Mouse (Mus musculus) midbrain, postnatal 0 days (tissue): ENCODE measurements around the gene Tmem45b. TPM values are rescaled to one million over a fixed set of nuclear protein-coding genes. Genes with fewer than 3 reads are reported as not detected.

Source experiments
- ATAC-seq: fragments of 200-750 bp; cut with Nextera tagmentation; 2 replicates; pipeline ENCODE4 v1.8.0; 2017; ENCODE audit warnings: moderate number of reproducible peaks, mild to moderate bottlenecking, moderate TSS enrichment, moderate library complexity; ENCODE audit not compliant: low FRiP score
- DNase-seq: peaks from one replicate; pipeline ENCODE4 v3.0.0-alpha.2; 2015; ENCODE audit warnings: low spot score
- H3K27ac ChIP-seq: fragments of 300-500 bp; sonication (generic); 2 replicates; pipeline ENCODE4 v1.5.1; 2014; ENCODE audit warnings: low read depth, mild to moderate bottlenecking, low read length, mixed read lengths
- H3K27me3 ChIP-seq: fragments of 300-500 bp; sonication (generic); 2 replicates; pipeline ENCODE4 v1.6.1; 2014; ENCODE audit warnings: low read length, control low read depth, mixed read lengths; ENCODE audit not compliant: insufficient read depth
- H3K36me3 ChIP-seq: fragments of 300-500 bp; sonication (generic); 2 replicates; pipeline ENCODE4 v1.6.1; 2014; ENCODE audit warnings: low read length, control low read depth, mixed read lengths; ENCODE audit not compliant: insufficient read depth
- H3K4me1 ChIP-seq: fragments of 300-500 bp; sonication (generic); 2 replicates; pipeline ENCODE4 v1.6.1; 2014; ENCODE audit warnings: mild to moderate bottlenecking, control low read depth, antibody characterized with exemption, low read length, mixed read lengths; ENCODE audit not compliant: insufficient read depth
- H3K4me2 ChIP-seq: fragments of 300-500 bp; sonication (generic); 2 replicates; pipeline ENCODE4 v1.6.1; 2014; ENCODE audit warnings: low read depth, mild to moderate bottlenecking, low read length, mixed read lengths; ENCODE audit not compliant: poor library complexity, severe bottlenecking
- H3K4me3 ChIP-seq: fragments of 300-500 bp; sonication (generic); 2 replicates; pipeline ENCODE4 v1.5.1; 2014; ENCODE audit warnings: low read depth, mild to moderate bottlenecking, low read length, moderate library complexity
- H3K9ac ChIP-seq: fragments of 300-500 bp; sonication (generic); replicated peaks from 2 replicates; pipeline ENCODE4 v1.6.1; 2014; ENCODE audit warnings: mild to moderate bottlenecking, low read length, moderate library complexity, mixed read lengths; ENCODE audit not compliant: poor library complexity, severe bottlenecking
- H3K9me3 ChIP-seq: fragments of 300-500 bp; sonication (generic); 2 replicates; pipeline ENCODE4 v1.6.1; 2016; ENCODE audit warnings: low read length, control low read depth
- CTCF ChIP-seq: IDR thresholded peaks from 2 replicates; pipeline ENCODE4 v1.5.1; 2016; ENCODE audit warnings: antibody characterized with exemption, mild to moderate bottlenecking
- WGBS: fragments of 180-500 bp; shearing (Covaris S2); extraction: QIAGEN DNeasy Blood & Tissue Kit; methylation state at CpG from one replicate; pipeline ENCODE4 v1.1.7; 2014; 5-methylcytosine and 5-hydroxymethylcytosine counted together
- polyA plus RNA-seq: library from polyadenylated mRNA; unstranded; fragments of >200 nt; fragmentation: Nextera tagmentation; extraction: Ambion mirVana; gene quantifications from 2 replicates; pipeline ENCODE4 v1.2.1, GENCODE M21; 2015
- total RNA-seq: library from RNA; depleted of rRNA; stranded (reverse); fragments of >200 nt; gene quantifications from 2 replicates; pipeline ENCODE4 v1.2.3, GENCODE M21; 2014

The Tmem45b gene
- total and polyA plus RNA-seq, 2 experiments from 2014 or later: 0.43 TPM; not detected in 1

GRCm38 (mm10) chr9:31437861-31438260 lies 26.4 kb downstream of the Tmem45b start:
- H3K36me3 ChIP-seq: no peaks in the 10 kb centered on the region
- no peaks in the 10 kb centered on the region for H3K9me3 ChIP-seq
- H3K27me3 ChIP-seq: no peaks in the 10 kb centered on the region
- no peak overlapping the region for H3K9ac ChIP-seq
- H3K4me1 ChIP-seq: no peaks in the 10 kb centered on the region
- ATAC-seq: no peak
- 82% methylated on average over 7 of the region's 7 CpGs for WGBS
- no peak for TF ChIP-seq CTCF
- H3K4me2 ChIP-seq: no peak overlapping the region
- no peak for DNase-seq
- H3K27ac ChIP-seq: no peak overlapping the region
- H3K4me3 ChIP-seq: no peak overlapping the region

DNA sequence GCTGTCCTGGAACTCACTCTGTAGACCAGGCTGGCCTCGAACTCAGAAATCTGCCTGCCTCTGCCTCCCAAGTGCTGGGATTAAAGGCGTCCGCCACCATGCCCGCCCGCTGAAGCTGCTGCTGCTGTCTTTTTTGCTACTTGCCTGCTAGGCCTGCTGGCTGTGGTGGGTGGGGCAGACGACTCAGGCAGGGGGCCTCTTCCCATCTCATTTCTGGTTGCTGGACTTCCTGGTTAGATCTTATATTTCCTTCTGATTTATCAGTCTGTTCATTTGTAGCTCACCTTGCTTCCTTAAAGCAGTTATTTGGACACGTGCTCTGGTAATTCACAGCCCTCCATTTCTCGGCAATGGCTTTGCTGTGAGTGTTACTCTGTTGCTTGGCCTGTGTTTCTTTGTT lies 28.8 kb downstream of the Tmem45b start:
- H3K4me1 ChIP-seq: no peaks in the 10 kb centered on the region
- 87% methylated on average over 8 of the region's 8 CpGs for WGBS
- no peak overlapping the region for H3K27ac ChIP-seq
- no peaks in the 10 kb centered on the region for H3K9me3 ChIP-seq
- TF ChIP-seq CTCF: no peak
- H3K4me3 ChIP-seq: no peak overlapping the region
- ATAC-seq (no peak), DNase-seq (no peak)
- H3K27me3 ChIP-seq: no peaks in the 10 kb centered on the region
- no peak overlapping the region for H3K9ac ChIP-seq
- H3K4me2 ChIP-seq: no peak overlapping the region
- H3K36me3 ChIP-seq: no peaks in the 10 kb centered on the region

DNA sequence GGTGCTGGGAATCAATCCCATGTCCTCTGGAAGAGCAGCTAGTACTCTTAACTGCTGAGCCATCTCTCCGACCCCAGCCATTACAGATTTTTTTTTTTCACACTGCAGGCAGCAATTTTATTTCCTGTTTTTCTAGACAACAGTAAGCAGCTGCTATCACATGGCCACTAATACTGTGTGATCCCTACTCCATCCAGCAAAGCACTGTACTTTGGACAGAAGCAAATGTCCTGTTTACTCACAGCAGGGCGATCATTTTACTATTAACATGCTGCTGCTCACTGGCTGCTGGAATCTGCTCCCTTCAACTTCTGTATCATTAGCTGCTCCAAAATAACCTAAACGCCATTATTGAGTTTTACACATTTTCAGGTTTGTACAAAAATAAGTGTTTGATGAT lies 30.8 kb downstream of the Tmem45b start:
- DNase-seq (no peak), ATAC-seq (no peak)
- Histone ChIP-seq H3K9ac (no peak overlapping the region), H3K27me3 (no peaks in the 10 kb centered on the region), H3K4me1 (no peaks in the 10 kb centered on the region), H3K36me3 (no peaks in the 10 kb centered on the region), H3K4me3 (no peak overlapping the region), H3K9me3 (no peaks in the 10 kb centered on the region), H3K4me2 (no peak overlapping the region), H3K27ac (no peak overlapping the region)
- TF ChIP-seq CTCF: no peak
- WGBS: 90% methylated on average over 3 of the region's 3 CpGs

- Histone ChIP-seq H3K9ac (no peak overlapping the region), H3K9me3 (no peaks in the 10 kb centered on the region), H3K27me3 (no peaks in the 10 kb centered on the region), H3K4me1 (no peaks in the 10 kb centered on the region), H3K4me2 (no peak overlapping the region), H3K4me3 (no peak overlapping the region), H3K36me3 (no peaks in the 10 kb centered on the region), H3K27ac (no peak overlapping the region)
- WGBS: 86% methylated on average over 7 of the region's 7 CpGs
- TF ChIP-seq CTCF: no peak
- no peak for DNase-seq
- no peak for ATAC-seq
Measured at GRCm38 (mm10) chr9:31432336-31432975, 31.8 kb downstream of the Tmem45b start.

GRCm38 (mm10) chr9:31431751-31432150 lies 32.5 kb downstream of the Tmem45b start:
- DNase-seq (no peak), ATAC-seq (no peak)
- Histone ChIP-seq H3K4me1 (no peaks in the 10 kb centered on the region), H3K27ac (no peak overlapping the region), H3K9me3 (no peaks in the 10 kb centered on the region), H3K27me3 (no peaks in the 10 kb centered on the region), H3K4me2 (no peak overlapping the region), H3K9ac (no peak overlapping the region), H3K4me3 (no peak overlapping the region), H3K36me3 (no peaks in the 10 kb centered on the region)
- TF ChIP-seq CTCF: no peak
- 88% methylated on average over 5 of the region's 5 CpGs for WGBS

- H3K27ac ChIP-seq: no peak overlapping the region
- no peak overlapping the region for H3K9ac ChIP-seq
- no peak overlapping the region for H3K4me2 ChIP-seq
- TF ChIP-seq CTCF: no peak
- no peaks in the 10 kb centered on the region for H3K36me3 ChIP-seq
- H3K4me1 ChIP-seq: no peaks in the 10 kb centered on the region
- DNase-seq (no peak), ATAC-seq (no peak)
- H3K4me3 ChIP-seq: no peak overlapping the region
- 82% methylated on average over 9 of the region's 9 CpGs for WGBS
- no peaks in the 10 kb centered on the region for H3K27me3 ChIP-seq
- H3K9me3 ChIP-seq: no peaks in the 10 kb centered on the region
Measured at GRCm38 (mm10) chr9:31430011-31430410, 34.3 kb downstream of the Tmem45b start.
